Mouse (Mus musculus) gastrocnemius, adult 2 months (tissue): ENCODE data around the gene Pitpnm1. TPM values are rescaled to one million over a fixed set of nuclear protein-coding genes. Genes with fewer than 3 reads are reported as not detected.

Experiments
- DNase-seq: peaks from one replicate; pipeline ENCODE4 v3.0.0; 2022
- H3K27ac ChIP-seq: fragments of 200-600 bp; 2 replicates; pipeline ENCODE4 v1.8.1; 2022; ENCODE audit warnings: mild to moderate bottlenecking
- H3K4me3 ChIP-seq: fragments of 200-600 bp; 2 replicates; pipeline ENCODE4 v1.8.1; 2022; ENCODE audit warnings: mild to moderate bottlenecking, moderate library complexity
- CTCF ChIP-seq: fragments of 200-600 bp; IDR thresholded peaks from 2 replicates; pipeline ENCODE4 v1.8.1; 2022; ENCODE audit warnings: antibody characterized with exemption, mild to moderate bottlenecking, moderate library complexity
- intact Hi-C: fragments of 180-260 bp; cut with DNase I; formaldehyde crosslinking; loops from one replicate; pipeline ENCODE4 v1.15.1; 2025
- total RNA-seq, 2 experiments: library from RNA; stranded (reverse); gene quantifications; 2 replicates each; pipeline ENCODE4 v1.2.3; 2021

The Pitpnm1 gene
- total RNA-seq, 2 experiments from 2014 or later = 2.3 to 2.5 TPM

DNA sequence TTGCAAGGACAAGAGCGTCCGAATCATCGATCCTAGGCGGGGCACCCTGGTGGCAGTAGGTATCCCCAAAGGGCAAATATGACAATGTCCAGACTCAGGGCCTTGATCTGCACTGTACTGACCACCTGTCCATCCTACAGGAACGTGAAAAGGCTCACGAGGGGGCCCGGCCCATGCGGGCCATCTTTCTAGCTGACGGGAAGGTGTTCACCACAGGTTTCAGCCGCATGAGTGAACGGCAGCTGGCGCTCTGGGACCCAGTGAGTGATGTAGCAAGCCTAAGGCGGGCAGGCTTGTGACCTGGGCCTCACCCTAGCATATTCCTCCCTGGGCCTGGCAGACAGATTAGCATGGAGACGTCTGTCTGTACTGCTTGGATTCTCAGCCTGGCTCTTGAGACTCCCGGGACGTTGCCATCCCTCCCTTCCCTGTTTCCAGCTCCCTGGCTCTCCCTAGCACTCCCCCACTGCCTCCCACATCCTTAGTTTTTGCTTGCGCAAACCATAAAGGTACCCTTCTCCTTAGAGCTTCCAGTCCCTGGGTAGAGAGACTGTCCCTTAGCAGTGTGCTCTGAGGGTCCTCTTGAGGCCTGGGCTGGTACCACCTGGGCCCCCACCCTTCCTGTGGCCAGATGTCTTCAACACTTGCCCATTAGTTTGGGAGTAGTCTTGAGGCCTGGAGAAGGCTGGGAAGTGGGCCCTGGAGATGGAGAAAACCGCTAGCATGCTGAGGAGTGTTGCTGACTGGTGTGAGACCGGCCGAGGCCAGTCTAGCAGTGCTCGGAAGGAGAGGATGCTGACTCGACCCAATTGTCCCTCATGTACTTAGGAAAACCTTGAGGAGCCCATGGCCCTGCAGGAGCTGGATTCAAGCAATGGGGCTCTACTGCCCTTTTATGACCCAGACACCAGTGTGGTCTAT lies 51.0 kb downstream of the Pitpnm1 start:
- intact Hi-C loops = no loop called here
- Histone ChIP-seq H3K27ac (no peak overlapping the region), H3K4me3 (no peak overlapping the region)
- no peak for DNase-seq
- no peak for TF ChIP-seq CTCF

DNA sequence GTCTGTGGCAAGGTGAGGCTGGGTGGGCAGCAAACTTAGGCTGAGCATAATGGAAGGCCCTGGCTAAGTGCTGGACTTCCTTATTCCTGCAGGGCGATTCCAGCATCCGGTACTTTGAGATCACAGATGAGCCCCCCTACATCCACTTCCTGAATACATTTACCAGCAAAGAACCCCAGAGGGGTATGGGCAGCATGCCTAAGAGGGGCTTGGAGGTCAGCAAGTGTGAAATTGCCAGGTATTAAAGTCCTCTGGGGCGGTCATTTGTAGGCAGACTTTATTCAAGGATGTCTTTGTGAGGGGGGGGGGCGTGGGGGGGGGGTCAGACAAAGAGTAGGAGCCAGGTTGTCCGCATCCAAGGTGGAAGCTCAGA lies 51.7 kb downstream of the Pitpnm1 start:
- intact Hi-C loops = no loop called here
- TF ChIP-seq CTCF = no peak

DNA sequence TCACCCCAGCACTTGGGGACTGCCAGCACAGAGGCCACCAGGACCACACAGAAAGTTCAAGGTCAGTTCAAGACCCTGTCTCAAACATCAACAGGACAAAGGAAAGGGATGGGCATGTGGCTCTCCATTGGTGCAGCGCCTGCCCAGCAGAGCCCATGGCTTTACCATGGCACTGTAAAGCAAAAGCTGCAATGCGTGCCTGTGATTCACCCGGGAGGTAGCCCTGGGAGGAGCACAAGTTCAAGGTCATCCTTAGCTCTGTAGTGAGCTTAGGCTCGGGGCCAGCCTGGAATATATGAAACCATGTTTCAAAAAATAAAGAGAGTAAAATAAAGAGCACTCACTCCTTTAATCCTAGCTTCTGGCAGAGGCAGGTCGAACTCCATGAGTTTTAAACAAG lies 52.1 kb downstream of the Pitpnm1 start:
- intact Hi-C loops = no loop called here
- no peak for TF ChIP-seq CTCF
- DNase-seq = no peak
- Histone ChIP-seq H3K4me3 (no peak overlapping the region), H3K27ac (no peak overlapping the region)

More for the DNA sequence above, 51.7 kb downstream of the Pitpnm1 start:
- H3K4me3 ChIP-seq = no peak overlapping the region
- DNase-seq = no peak
- no peak overlapping the region for H3K27ac ChIP-seq

DNA sequence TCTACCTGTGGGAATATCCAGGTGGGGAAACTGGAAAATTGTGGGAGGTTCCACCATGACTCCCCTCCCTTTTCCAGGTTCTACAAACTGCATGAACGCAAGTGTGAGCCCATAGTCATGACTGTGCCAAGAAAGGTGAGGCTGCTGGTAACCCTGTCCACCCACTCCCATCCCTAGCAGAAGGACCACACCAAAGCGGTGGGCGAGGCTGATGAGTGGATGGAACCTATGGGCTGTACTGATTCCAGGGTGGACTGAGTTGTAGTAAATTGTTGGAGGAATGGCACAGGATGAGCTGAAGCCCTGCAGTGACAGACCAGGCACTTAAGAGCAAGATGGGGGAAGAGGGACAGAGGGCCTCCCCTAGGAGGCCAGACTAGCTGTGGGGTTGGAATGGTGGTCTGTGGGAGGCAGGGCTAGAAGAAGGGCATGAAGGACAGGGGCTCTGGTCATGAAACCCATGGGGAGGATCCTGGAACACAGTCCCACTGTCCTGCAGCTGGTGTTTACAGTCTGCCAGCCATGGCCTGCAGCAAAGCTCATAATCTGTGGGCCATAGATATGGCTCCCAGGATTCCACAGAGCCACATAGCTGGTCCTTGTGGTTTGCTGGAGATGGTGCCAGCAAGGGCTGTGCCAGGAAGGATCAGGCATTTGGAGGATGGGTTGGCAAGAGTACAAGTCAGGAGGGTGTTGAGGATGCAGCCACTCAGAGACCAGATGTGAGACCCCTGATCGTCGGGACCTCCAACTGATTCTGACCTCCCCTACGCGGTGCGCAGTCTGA lies 52.8 kb downstream of the Pitpnm1 start:
- intact Hi-C loops = no loop called here
- TF ChIP-seq CTCF = no peak
- DNase-seq = no peak
- Histone ChIP-seq H3K4me3 (no peak overlapping the region), H3K27ac (no peak overlapping the region)

DNA sequence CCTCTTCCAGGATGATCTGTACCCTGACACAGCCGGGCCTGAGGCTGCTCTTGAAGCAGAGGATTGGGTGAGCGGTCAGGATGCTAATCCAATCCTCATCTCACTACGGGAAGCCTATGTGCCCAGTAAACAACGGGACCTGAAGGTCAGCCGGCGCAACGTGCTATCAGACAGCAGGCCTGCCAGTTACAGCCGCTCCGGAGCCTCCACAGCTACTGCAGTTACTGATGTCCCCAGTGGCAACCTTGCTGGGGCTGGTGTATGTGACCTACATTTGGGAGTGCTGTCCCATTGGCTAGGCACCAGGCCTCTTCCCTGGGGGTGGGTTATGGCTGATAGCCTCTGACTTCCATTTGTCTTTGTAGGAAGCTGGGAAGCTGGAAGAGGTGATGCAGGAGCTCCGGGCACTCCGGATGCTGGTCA lies 53.4 kb downstream of the Pitpnm1 start, which contains the start of gene Ptprcap:
Gene Ptprcap, plus strand, starts transcription at position 373 of the 423 bp plus-strand sequence.
- no peak within 1 kb of the TSS for H3K4me3 ChIP-seq
- H3K27ac ChIP-seq = 0 out of 2 replicates have a peak within 1 kb of the TSS, but pooled peaks have one; percentile 8
- no peak for DNase-seq
- TF ChIP-seq CTCF = no peak
- intact Hi-C loops = no loop called here

DNA sequence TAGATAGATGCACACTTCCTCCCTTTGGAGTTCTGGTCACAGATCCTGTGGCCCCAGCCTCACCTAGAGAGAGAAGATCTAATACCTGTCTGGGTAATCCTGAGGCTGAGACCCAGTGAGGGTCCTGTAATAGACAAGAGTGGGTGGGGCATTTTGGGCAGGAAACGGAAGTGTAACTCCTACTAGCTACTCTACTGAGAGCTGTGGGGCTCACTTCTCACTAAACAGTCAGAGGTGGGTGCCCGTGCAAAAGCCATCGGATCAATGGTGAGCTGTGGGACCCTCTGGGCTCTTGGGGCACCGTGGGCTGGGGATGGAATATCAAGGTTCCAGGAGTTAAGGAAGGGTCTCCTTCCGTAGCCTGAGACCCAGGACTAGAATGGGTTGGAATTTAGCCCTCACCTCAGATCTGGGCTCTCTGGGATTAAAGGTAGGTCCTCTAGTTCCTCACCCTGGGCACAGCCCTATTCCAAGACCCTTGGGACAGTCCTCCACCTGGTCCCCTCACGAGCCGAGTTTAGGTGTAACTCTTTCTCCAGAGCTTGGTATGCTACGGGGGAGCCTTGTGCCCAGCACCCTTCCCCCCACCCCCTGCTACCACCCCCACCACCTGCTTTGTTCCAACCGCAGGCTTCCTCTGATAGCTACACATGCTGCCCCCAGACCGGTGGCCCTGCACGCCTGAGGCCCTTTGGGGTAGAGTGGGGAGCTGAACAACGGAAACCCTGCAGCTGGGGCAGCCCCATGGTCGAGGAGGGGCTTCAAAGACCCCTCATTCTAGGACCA lies 54.8 kb downstream of the Pitpnm1 start:
- no peak for DNase-seq
- Histone ChIP-seq H3K4me3 (no peak overlapping the region), H3K27ac (0 out of 2 replicates have a peak overlapping the region, but pooled peaks have one; percentile 8)
- TF ChIP-seq CTCF = no peak
- intact Hi-C loops = no loop called here

DNA sequence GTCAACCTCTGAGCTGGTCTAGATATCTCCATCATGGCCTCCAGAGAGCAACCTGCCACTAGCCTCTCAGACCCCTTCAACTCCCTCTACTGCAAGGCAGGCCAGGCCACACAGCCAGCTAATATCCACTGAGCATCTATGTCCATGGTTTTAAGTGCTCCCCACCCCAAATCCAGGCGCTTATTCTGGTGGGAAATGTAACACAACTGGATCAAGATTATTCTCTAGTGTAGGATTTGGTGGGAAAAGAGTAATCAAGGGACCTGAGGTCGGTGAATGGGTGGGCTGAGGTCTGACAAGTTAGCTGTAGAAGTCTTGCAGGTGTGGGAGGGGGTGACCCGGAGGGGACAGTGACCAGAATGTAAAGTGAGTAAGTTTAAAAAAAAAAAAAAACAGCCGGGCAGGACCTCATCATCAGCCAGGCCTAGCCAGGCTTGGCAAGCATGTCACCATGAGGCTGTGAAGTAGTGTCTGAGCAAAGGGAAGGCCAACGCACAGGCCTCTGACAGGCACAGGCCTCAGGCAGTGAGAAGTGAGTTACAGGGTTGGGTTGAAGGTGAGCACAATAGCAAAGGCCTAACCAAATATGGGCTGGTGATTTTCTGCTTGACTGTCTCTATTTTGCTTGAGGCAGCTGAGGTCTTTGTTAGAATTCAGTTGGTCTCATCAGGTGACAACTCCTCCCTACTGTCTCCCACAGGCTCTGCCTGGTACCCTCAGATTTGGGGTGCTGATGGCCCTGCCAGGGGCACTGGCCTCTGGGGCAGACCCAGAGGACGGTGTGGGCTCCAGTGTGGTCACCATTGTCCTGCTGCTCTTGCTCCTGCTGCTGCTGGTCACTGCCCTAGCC lies 55.6 kb downstream of the Pitpnm1 start:
- intact Hi-C loops = no loop called here
- Histone ChIP-seq H3K27ac (no peak overlapping the region), H3K4me3 (no peak overlapping the region)
- DNase-seq = no peak
- no peak for TF ChIP-seq CTCF

DNA sequence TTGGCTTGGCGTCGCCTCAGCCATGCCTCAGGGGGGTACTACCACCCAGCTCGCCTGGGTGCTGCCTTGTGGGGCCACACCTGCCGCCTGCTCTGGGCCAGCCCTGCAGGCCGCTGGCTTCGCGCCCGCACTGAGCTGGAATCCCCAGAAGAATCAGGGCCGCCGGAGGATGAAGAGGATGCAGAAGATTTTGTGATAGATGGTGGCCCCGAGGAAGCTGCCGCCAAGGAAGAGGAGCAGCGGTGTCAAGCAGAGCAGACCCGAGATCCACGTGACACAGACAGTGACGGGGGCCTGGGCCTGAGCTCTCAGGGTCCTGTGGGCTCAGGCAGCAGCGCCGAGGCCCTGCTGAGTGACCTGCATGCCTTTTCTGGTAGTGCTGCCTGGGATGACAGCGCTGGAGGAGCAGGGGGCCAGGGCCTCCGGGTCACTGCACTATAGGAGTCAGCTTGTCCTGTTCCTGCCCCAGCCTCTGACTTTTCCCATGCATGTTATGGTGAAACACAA lies 56.3 kb downstream of the Pitpnm1 start:
- TF ChIP-seq CTCF = no peak
- intact Hi-C loops = no loop called here
- no peak overlapping the region for H3K4me3 ChIP-seq
- no peak overlapping the region for H3K27ac ChIP-seq
- no peak for DNase-seq

DNA sequence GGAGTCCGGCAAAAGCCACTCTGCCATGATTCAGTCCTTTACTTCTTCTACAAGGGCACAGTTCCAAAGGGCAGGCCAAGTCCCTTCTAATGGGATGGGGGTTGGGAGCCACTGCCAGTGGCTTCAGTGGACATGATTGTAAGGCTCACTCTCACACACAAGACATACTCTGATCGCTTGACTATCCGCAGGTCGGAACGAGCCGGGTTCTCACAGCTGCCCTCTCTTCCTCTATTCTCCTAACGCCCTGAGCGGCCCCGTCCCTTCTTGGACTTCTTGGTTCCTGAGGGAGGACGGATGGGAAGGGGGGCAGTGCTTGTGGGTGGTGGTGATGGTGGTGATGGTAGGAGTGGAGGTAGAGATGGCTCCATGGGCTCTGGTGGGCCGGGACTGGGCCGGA lies 57.0 kb downstream of the Pitpnm1 start:
- intact Hi-C loops = no loop called here
- H3K27ac ChIP-seq = no peak overlapping the region
- no peak for DNase-seq
- no peak for TF ChIP-seq CTCF
- H3K4me3 ChIP-seq = no peak overlapping the region

DNA sequence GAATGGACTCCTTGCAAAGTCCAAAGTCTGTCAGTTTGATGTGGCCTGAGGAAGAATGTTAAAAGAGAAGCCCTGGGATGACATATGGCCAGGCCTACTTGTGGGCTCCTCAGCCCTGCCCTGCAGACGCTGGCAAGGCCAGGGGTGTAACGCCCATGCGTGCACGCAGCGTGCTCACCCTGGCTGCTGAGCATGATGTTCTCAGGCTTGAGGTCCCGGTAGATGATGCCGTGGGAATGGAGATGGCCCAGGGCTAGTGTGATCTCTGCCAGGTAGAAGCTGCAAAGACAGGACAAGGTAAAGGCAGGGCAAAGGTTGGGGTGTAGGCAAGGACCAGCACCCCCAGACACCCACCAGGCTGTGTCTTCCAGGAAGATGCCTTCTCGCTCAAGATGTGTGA lies 59.3 kb downstream of the Pitpnm1 start:
- no peak for DNase-seq
- no peak overlapping the region for H3K4me3 ChIP-seq
- intact Hi-C loops = no loop called here
- no peak overlapping the region for H3K27ac ChIP-seq
- no peak for TF ChIP-seq CTCF

DNA sequence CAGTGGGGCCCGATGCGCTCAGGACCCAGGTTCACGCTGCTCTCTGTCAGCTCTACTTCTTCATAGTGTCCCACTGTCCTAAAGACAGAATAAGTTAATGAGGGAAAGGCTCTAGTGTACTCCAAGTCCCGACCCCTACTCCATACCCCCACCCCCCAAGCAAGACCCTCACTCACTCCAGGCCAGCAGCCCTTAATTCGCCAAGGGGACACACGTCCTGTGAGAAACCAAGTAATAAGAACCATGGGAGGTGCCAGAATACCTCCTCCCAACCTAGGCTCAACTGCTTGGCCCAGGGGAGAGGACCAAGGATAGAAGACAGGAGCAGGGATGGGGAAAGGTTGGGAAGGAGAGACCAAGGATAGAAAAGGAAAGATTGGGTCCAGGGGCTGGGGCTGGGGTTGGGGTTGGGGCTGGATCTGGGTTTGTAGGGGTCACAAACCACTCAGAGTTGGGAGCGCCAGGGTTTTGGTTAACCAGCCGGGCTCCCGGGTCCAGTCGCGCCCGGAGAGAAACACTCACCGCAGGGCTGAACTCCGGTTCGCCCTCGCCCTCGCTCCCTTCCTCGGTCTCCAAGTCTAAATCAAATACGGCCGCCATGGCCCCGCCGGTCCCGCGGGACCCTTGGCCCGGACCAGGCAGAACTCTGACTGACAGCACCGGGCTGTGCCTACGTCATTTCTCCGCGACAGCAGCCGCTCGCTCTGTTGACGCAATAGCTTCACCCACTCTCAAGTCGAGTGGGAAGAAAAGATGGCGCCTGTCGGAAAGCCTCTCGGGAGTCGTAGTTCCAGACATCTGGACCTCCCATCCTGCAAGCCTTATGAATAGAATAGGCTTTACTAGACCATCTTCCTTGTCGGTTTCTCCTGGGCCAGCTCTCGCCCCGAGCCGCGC lies 63.1 kb downstream of the Pitpnm1 start, which contains the start of gene Rps6kb2:
Gene Rps6kb2, minus strand, starts transcription at position 709 of the 897 bp plus-strand sequence.
- TF ChIP-seq CTCF = no peak
- intact Hi-C loops = loop anchor here (5.0 kb wide), 1 partner anchor 36 kb away; the partner anchor contains the start of gene Aip
- H3K4me3 ChIP-seq = peak within 1 kb of the TSS; percentile 83
- peak within 1 kb of the TSS; percentile 98 for H3K27ac ChIP-seq
- peak; percentile 97 for DNase-seq
